Mouse (Mus musculus): ENCODE data around the gene Dolk.

Gene Dolk

DNA sequence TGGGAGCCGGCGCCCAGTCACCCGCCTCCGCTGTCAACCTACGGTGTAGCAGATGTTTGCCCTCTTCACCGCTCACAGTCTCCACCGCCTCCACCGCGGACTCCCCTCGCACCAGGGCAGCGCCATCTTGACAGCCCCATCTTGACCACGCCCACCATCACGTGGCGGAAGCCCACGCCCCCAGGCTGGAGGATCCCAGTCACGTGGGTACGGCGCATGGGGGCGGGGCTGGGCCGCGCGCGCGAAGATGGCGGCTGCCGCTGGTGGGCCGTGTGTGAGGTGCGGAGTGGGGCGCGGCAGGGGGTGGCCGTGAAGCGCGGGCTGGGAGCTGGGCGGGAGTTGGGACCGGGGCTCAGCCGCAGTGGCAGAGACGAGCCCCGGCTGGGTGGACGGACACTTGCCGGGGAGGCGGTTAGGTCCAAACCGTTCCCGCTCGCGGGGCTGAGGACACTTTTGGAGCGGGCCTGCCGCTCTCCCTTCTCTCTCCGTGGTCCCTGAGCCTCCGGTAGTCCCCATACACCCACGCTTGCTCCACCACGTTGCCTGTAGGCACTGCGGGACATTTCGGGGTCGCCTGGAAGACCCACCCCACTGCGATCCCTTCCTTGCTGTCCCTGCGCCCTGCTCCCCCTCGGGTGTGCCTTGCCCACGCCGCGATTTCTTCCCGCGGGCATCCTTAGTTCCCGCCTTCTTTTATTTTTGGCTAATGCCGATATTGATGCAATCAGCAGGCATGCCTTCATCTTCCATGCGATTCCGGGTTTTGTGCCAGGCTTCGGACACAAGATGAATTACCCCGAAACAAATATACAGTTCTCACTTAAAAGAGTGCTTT lies at the start of gene Dolk, which contains the start of gene Nup188:
TSS of gene Dolk (minus strand) at position 143 of the 835 bp plus-strand sequence.
TSS of gene Nup188 (plus strand) at position 206 of the 835 bp plus-strand sequence.
- DNase-seq (ENCODE audit: low spot score) = peak; percentile 96

DNA sequence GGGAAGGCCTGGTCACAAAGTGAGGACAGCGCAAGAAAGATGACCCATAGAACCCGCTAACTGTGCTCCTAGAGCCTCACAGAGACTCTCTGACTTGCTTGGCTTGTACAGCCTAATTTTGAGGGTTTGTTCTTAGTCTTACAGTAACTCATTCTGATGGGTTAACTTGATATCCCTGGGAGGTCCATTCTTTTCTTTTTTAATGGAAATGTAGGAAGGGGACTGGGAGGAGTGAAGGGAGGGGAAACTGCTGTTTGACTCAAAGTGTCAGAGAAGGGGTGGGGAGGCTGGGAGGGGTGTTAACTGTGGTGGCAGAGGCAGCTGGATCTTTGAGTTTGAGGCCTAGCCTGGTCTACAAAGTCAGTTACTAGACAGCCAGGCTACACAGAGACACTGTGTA lies 49.2 kb upstream of the Dolk start:
- DNase-seq (ENCODE audit: low spot score) = no peak

DNA sequence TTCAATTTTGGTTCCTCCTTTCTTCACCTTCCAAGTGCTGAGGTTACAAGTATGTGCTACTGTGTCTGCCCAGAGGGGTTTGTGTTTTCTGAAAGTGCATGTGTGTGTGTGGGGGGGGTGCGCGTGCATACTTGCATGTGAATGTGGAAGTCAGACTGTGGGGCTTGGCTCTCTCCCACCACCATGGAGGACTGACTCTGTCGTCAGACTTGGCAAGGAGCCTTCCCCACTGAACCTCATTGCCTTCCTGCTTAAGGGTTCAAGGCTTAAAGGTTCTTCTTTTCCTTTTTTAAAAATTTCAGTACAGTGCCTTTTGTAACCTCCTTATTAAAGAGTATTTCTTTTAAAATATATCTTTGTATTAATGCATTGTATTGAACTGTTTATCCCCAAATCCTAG lies 42.7 kb upstream of the Dolk start:
- no peak for DNase-seq (ENCODE audit: low spot score)

DNA sequence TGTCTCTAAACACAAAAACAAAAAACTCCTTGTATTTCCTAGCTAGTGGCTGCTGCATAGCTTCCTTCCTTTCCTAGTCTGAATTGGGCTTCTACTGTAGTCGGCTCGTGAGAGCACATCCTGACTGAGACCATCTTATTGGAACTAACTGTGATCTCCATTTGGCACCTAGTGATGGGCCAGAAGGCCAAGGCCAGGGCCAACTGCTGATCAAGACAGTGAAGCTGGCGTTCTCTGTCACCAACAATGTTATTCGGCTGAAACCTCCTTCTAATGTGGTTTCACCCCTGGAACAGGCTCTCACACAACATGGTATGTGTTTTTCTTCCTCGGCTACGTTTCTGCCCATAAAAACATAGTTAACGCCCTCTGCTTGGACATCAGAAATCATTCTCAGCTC lies 41.1 kb upstream of the Dolk start:
- no peak for DNase-seq (ENCODE audit: low spot score)

DNA sequence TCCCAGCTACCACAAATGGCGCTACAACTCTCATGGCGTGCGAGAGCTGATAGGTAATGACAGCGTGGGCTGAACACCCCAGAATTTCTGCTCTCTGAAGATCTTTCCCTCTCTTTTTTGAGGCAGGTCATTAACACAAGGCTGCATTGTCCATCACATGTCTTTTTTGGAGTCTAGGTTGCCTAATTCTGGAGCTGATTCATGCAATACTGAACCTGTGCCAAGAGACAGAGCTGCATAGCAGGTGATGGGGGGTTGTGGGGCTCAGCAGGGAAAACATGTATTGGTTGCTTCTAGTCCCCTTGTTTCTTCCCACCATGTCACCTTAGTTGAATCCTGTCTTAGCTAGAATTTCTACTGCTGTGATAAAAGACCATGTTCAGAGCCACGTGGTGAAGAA lies 39.2 kb upstream of the Dolk start:
- DNase-seq (ENCODE audit: low spot score) = no peak

DNA sequence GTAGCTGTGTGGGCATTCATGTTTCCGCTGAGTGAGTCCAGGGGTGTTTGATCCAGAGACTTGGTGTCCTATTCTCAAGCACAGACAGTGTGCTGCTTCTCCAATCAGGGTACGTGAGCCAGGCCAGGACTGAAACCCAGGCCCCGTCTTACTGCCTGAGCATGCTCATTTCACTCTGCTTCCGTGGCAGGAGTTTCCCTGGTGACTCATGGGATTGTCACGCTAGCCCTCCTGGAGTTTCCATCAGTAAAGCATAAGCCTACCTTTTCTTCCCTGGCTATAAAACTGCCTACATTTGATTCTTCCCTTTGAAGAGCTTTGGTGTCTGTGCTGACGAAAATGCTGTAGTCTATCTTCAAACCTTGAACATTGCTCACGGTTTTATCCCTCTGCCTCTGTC lies 37.0 kb upstream of the Dolk start:
- DNase-seq (ENCODE audit: low spot score) = no peak

DNA sequence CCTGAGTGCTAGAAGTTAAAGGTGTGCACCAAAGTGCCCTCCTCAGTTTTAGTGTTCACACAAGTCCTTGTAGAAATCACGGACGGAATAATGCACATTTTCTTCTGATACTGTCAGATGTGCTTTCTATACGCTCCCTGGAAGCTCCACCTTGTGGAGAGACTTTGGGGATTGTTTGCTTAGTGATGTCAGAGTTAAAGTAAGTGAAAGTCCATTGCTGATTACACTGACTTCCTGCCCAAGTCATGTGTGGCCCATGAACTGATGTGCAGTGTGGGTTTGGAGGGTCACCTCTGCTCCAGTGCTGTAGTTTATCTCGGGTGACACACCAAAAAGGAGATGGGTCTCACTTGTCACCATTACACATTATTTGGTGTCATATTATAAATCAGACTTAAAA lies 33.1 kb upstream of the Dolk start:
- DNase-seq (ENCODE audit: low spot score) = no peak

DNA sequence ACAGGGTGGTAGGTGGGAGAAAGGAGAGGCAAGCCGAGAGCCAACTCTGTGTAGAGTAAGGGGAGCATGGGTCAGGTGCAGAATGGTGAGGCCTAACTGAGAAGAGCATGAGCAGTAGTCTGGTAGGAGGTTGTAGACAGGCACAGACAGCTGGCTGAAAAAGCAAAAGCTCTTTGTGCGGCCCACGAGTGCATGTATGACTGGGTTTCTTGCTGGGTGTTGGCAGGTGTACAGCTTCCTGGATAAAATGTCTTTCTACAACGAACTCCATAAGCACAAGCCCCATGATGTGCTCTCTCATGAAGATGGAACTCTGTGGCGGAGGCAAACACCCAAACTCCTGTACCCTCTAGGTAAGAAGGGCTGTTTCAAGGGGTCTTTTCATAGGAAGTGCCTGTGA lies 30.8 kb upstream of the Dolk start:
- peak; percentile 38 for DNase-seq (ENCODE audit: low spot score)

DNA sequence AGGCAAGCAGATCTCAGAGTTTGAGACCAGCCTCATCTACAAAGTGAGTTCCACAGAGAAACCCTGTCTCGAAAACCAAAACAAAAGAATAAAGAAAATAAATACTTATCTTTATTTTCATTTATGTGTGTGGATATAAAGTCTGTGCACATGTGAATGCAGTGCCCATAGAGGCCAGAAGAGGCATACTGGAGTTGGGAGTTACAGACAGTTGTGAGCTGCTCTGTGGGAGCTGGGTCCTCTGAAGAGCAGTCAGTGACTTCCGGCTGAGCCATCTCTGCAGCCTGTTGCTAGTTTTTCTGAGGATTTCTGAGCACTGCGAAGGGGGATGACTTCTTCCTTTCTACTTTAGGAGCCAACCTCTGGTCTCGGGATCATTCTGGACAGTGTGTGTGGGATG lies 30.0 kb upstream of the Dolk start:
- DNase-seq (ENCODE audit: low spot score) = no peak

DNA sequence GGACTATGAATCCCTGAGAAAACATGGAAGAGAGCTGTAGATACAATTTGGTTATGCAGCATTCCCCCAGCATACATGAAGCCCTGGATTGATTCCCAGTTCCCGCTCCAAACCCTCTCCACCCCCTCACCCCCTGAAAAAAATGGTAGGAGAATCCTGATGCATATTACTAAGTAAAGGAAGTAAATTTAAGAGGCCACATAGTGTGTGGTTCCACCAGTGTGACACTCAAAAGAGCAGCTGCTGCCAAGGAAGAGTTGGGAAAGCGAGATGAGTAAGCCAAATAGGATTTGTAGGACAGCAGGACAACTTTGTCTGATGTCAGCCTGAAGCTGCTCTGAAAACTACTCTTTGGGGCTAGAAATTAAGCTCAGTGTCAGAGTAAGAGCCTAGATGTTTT lies 25.3 kb upstream of the Dolk start:
- DNase-seq (ENCODE audit: low spot score) = no peak

DNA sequence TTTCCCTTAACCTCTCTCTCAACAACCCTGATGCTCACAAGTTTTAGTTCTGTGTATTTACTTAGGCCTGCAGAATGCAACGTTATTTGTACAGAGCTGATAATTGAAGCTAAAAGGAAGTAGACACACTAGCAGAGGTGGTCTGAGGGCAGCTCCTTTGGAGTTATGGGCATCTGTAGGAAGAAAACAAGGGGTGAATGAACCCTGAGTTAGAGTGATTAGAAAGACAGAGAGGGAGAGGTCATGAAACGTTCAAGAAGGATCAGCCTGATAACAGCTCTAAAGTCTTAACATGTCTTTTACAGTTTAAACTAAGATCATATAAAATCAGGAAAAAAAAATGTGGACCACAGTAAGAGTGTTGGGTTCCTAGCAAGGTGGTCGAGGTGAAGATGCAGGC lies 23.2 kb upstream of the Dolk start:
- no peak for DNase-seq (ENCODE audit: low spot score)

DNA sequence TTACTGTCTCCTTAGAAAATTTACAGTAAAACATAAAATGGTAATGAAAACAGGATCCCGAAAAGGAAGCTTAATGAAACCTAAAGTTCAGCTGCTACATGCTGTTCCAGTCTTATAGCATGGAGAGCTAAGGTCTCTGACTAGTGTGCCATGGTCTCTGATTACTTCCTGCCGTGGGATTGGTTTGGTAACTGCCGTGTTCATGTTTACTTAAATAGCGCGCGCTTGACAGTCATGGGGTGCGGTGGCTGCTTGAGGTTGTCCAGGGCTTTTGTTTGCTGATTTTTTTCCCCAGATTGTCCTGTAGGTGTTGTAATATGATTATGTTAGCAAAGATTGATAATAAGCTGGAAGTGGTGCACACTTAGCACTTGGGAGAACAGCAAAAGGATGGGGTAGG lies 20.0 kb upstream of the Dolk start:
- DNase-seq (ENCODE audit: low spot score) = no peak

DNA sequence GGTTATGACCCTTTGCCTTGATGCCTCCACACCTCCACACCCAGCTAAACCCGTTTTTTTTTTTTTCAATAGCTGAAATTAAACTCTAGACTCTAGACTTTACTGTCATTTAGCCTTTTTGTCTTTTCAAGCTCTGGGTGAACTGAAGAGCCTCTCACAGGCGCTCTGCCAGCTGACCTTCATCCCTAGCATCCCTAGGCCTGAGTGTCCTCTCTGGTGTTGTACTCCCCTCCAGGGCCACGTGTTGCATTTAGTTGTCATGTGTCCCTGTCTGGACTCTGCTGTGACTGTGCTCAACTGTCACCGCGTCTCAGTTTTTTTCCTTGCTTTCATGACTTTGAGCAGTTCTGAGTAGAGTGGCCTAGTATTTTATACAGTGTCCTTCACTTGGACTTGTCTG lies 13.8 kb upstream of the Dolk start:
- no peak for DNase-seq (ENCODE audit: low spot score)

DNA sequence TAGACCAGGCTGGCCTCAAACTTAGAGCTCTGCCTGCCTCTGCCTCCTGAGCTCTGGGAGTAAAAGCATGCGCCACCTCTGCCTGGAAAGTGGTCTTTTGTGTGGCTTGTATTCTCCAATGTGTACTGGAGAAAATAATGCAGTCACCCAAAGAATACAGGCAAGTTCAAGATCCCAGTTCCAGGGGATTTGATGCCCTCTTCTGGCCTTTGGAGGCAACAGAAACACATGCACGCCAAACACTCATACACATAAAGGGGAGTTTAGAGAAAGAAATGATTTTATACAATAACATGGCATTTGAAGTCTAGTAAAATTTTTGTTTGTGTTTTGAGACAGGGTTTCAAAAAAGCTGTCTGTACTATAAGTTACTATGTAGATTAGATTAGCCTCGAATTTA lies 13.4 kb upstream of the Dolk start:
- DNase-seq (ENCODE audit: low spot score) = no peak

DNA sequence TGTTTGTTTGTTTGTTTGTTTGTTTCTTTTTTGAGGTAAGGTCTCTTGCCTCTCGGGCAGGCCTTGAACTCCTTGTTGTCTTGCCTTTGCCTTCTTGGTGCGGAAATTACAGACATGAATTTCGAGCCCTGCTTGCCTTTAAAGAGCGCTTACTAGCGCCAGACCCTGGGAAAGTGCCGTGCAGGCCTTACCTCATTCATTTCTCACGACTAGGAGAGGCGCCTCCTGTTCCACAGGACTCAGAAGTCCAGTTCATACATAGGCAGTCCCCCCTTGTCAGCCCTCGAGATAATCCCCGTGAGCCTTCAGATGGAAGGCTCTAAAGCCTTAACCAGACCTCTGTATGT lies 866 bp upstream of the Dolk start:
- DNase-seq (ENCODE audit: low spot score) = no peak

DNA sequence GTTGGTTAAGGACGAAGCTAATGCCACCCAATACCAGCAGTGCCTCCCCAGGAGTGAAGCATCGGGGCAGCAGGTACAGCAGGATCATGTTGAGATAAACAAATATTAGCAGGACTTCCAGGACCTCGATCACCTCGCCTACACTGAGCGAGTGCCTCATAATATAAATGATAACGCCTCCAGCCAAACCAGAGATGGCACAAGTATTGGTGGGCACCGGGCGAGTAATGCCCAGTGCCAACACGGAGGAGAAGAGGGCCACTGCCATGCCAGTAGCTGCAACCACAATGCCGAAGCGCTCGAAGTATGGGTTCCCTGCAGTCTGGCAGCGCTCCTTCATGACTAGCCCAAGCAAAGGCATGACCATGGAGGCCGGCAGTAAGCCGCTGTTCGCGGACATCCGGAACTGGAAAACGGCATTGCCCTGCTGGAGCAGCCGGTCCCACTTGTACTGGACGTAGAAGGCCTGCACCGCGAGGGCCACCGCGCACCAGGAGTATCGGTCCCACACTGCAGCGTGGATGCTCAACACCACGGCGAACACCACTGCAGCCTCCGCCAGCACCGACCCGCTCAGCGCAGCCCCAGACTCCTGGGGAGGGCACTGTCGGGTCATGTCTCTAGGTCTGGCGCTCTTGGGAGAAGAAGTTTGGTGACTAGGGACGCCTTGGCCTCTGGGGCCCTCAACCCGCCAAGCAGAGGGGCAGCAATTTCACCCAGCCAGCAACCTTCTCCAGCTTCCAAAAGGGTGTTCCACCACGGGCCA lies 535 bp downstream of the Dolk start:
- DNase-seq (ENCODE audit: low spot score) = no peak

DNA sequence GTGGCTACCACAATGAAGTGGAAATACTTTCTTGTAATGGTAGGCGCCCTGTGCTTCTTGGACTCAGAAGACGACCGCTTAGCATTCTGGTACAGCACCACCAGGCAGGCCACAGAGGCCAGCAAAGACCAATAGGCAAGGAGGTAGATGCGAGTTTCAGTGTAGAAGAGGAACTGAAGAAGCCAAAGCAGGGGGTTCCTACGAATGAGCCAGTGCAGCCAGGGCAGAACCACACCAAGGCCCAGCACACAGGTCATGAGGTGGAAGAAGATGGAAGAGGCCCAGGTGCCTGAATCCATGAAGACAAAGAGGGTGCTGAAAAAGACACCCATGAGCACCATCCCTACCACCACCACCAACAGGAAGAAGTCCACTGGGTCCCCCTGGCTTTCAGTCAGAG lies 1.1 kb downstream of the Dolk start:
- DNase-seq (ENCODE audit: low spot score) = no peak

DNA sequence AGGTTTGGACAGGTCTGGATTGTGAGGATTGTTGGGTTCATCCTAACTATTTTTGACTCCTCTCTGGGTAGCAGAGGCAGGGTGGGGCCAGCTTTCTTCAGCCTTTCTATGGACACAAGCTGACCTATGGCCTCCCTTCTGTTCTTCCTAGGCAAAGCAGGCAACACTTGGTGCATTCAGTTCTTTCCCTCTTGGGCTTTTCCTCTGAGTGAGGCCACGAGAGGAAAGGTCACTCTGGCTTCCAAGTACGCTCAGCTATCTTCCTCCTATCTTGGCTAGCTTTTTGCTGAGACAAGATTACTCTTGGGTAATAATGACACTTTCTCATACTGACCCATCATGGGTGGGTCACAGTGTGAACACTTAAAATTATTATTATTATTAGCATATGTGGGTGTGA lies 2.9 kb downstream of the Dolk start:
- no peak for DNase-seq (ENCODE audit: low spot score)

DNA sequence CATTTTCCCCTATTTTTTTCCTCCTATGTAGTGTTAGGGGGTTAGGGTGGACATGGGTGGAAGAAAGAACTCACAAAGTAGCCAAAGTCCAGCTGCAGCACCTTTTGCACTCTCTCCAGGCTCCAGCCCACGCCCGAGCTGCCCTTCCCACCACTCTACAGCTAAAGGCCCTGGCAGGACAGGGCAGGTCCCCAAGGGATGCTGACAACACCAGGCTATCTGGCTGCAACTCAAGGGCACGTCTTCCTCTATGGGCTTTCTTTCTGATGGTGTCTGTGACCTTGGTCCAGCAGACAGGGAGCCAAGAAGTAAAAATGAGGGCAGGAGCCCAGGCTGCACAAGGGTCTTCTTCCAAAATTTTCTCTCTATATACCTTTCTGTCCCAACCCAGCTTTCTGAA lies 4.5 kb downstream of the Dolk start:
- DNase-seq (ENCODE audit: low spot score) = no peak

DNA sequence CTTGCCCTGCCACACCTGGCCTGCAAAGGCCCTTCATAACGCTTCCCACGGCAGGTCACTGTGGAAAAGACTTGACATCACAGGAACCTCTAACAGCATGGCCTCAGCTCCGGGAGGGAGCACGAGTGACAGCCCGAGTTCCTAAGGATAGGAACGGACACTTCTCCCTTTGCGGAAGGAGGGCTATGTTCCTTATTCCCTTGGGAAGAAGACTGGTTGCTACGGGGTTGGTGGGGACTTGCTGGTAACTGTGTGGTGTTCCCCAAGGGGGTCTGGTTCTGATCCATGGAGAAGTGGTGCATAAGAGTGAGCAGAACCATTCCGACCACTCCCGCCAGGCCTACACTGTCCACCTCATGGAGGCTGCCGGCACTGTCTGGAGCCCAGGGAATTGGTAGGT lies 5.4 kb downstream of the Dolk start, which contains the start of gene Gm28038:
TSS of gene Gm28038 (plus strand) at position 301 of the 400 bp plus-strand sequence.
- no peak for DNase-seq (ENCODE audit: low spot score)

DNA sequence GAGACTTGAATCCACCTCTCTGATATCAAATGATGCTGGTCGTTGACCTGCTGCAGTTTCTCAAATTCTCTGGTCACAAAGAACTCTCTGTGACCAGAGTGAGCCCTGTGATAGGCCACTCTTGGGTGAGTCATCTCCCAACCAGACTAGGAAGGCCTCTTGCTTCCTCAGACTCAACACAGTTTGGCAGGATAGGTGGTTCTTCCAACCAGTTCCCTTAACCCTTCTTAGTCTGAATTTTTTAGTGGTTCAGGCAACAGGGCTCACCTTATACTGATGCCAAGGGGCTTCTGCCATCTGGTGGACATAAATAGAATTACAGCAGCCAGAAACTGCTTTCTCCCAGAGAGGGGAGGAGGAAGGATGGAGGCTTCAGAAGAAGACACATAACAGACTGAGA lies 16.0 kb downstream of the Dolk start:
- peak; percentile 73 for DNase-seq (ENCODE audit: low spot score)

DNA sequence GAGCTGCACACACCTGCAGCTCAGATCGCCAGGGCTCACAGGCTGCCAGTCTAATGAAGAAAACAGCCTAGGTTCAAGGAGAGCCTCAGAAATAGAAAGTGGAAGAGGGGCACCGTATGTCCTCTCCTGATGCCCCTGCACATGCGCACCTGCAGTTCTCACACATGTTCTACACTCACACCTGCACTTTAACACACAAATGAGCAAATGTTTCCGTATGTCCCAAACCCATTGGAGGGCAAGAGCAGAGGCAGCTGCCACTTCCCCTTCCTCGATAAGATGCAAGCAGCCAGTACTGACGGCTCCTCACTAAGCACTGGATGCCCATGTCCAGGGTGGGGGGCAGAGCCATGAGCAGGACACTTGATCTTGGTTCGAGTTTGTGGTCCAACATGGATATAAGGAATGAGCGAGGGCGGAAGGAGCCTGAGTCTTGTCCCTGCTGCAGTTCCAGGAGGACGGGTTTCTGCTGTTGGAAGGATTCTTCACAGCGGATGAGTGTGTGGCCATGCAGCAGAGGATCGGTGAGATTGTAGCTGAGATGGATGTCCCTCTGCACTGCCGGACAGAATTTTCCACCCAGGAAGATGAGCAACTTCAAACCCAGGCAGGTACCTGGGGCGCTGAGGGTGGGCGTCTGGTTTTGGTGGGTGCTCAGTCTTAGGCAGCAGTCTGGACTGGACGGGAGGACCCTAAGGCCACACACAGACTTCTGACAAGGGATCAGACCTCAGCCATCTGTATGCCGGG lies 16.7 kb downstream of the Dolk start:
- no peak for DNase-seq (ENCODE audit: low spot score)

DNA sequence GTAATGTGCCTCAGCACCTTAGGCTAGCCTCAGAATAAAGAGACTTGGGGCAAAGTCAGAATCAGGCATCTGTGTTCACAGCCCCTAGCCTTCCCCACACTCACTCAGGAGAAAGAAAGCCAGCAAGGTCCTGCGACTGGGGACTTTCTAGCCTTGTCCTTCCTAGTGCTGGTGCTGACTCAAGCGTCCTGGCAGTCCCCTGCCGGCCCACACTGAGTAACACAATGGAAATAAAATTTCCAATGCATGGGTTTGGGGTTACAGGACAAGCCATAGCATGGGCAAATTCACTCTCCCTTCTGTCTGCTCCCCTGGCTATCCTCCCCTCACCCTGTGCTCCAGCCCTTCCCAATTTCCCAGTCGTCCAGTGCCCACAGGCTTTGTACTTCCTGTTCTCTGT lies 17.8 kb downstream of the Dolk start:
- no peak for DNase-seq (ENCODE audit: low spot score)
